Mouse (Mus musculus) limb, embryonic 15.5 days (tissue): ENCODE measurements around the gene Xkrx. TPM values are rescaled to one million over a fixed set of nuclear protein-coding genes. Genes with fewer than 3 reads are reported as not detected.
"Not testable (repeated sequence)": the region's sequence is repeated elsewhere in the genome, so short reads cannot be mapped to it uniquely, and the experiment has no call there.

Source experiments
- ATAC-seq: fragments of 200-750 bp; cut with Nextera tagmentation; 2 replicates; pipeline ENCODE4 v1.8.0; 2017; ENCODE audit warnings: low read depth, moderate TSS enrichment; ENCODE audit not compliant: insufficient number of reproducible peaks, low FRiP score, low TSS enrichment
- H3K27ac ChIP-seq: fragments of 300-500 bp; sonication (generic); 2 replicates; pipeline ENCODE4 v1.5.1; 2015; ENCODE audit warnings: moderate library complexity, mild to moderate bottlenecking, inconsistent platforms
- H3K27me3 ChIP-seq: fragments of 300-500 bp; sonication (generic); 2 replicates; pipeline ENCODE4 v1.6.1; 2015; ENCODE audit warnings: inconsistent platforms
- H3K36me3 ChIP-seq: fragments of 300-500 bp; sonication (generic); 2 replicates; pipeline ENCODE4 v1.6.1; 2015; ENCODE audit warnings: inconsistent platforms
- H3K4me1 ChIP-seq: fragments of 300-500 bp; sonication (generic); 2 replicates; pipeline ENCODE4 v1.6.1; 2015; ENCODE audit warnings: inconsistent platforms
- H3K4me2 ChIP-seq: fragments of 300-500 bp; sonication (generic); 2 replicates; pipeline ENCODE4 v1.6.1; 2015; ENCODE audit warnings: mild to moderate bottlenecking, inconsistent platforms
- H3K4me3 ChIP-seq: fragments of 300-500 bp; sonication (generic); 2 replicates; pipeline ENCODE4 v1.5.1; 2015; ENCODE audit warnings: mild to moderate bottlenecking, inconsistent platforms
- H3K9ac ChIP-seq: fragments of 300-500 bp; sonication (generic); 2 replicates; pipeline ENCODE4 v1.6.1; 2015; ENCODE audit warnings: inconsistent platforms
- H3K9me3 ChIP-seq: fragments of 300-500 bp; sonication (generic); 2 replicates; pipeline ENCODE4 v1.6.1; 2016; ENCODE audit warnings: inconsistent platforms
- WGBS: fragments of 180-500 bp; shearing (Covaris S2); methylation state at CpG from one replicate; pipeline ENCODE4 v1.1.7; 2015; 5-methylcytosine and 5-hydroxymethylcytosine counted together
- polyA plus RNA-seq: library from polyadenylated mRNA; unstranded; fragments of >200 nt; fragmentation: Nextera tagmentation; extraction: Ambion mirVana; gene quantifications from 2 replicates; pipeline ENCODE4 v1.2.1, GENCODE M21; 2015

Xkrx gene
- polyA plus RNA-seq: 3.7 TPM in 2 replicates

DNA sequence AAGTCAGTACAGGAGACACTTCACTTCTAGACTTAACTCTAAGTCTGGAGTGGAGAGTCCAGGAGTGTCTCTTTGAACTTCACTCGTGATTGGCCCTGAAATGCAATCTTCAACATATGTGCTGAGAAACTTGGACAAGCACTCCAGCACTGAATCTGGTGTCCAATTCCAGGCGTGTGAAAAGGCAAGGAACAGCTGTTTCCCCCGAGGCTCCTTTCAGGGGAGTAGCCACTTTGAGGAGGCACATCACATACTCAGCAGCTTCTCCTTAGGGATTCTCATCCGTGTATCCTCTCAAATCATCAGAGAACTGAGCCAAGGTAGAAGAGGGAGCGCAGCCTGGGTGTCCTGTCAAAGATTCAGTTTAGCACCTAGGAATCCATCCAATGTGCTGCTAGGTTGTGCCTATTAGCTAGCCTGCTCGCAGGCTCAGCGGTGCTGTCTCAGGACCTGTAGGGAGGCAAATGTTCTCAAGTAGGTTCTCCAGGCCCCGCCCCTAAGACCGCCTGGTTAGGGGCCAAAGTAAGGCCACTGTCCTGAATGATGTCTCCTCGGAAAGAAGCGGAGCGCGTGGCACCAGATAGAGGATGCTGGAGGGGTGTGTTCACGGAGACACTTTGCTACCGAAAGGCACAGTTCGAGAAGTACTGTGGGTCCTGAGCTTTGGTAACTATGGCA, at the start of gene Xkrx:
TSS of gene Xkrx (minus strand) at position 34 of the 678 bp plus-strand sequence.
- WGBS: 22% methylated on average over 16 of the region's 16 CpGs
- Histone ChIP-seq H3K4me1 (0 out of 2 replicates have a peak, but pooled peaks cover 8% of the 10 kb centered on the region), H3K27me3 (0 out of 2 replicates have a peak, but pooled peaks cover 9% of the 10 kb centered on the region), H3K36me3 (no peaks in the 10 kb centered on the region), H3K27ac (no peak within 1 kb of the TSS), H3K4me3 (peak within 1 kb of the TSS; percentile 22), H3K9ac (no peak within 1 kb of the TSS), H3K4me2 (peak within 1 kb of the TSS; percentile 40), H3K9me3 (no peaks in the 10 kb centered on the region)
- no peak for ATAC-seq

DNA sequence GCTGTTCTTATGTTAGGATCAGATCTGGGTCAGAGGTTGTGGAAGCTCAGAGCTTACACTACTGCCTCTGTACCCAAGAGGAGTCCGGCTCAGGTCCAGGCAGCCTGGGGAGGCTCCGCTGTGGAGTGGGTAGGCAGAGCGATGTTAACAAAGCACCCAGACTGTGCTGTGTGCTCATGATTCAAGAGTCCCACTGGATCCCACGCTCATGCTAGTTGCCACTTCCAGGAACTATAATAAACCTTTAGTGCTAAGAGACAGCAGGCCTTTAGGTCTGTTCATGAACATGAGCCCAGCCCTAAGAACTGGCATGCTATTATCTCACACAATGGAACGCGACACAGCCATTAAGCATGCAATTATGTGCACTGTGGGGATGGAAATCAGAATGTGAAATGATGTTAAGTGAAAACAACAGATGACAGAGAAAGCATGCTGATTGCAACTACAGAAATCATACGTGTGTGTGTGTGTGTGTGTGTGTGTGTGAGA, 49.3 kb upstream of the Xkrx start:
- no peak overlapping the region for H3K4me2 ChIP-seq

DNA sequence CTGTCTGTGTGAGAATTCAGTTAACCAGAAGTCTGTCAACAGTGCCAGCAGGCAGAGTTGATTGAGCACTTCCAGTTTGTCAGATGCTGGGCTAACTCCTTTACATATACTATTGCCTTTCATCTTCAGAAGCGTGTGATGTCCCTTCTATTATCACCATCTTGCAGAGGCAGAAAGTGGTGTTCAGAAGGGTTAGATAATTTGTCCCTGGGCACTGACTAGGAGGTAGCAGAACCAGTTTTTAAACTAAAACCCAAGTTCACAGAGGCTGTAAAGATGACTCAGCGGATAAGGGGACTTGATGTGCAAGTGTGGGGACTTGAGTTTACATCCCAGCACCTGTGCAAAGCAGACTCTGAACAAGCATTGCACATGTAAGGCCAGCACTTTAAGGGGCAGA, 46.6 kb upstream of the Xkrx start:
- H3K36me3 ChIP-seq: no peaks in the 10 kb centered on the region
- no peak overlapping the region for H3K9ac ChIP-seq
- H3K4me3 ChIP-seq: no peak overlapping the region
- H3K4me1 ChIP-seq: no peaks in the 10 kb centered on the region
- no peak for ATAC-seq
- no peaks in the 10 kb centered on the region for H3K9me3 ChIP-seq
- no peak overlapping the region for H3K27ac ChIP-seq
- H3K27me3 ChIP-seq: no peaks in the 10 kb centered on the region
- no peak overlapping the region for H3K4me2 ChIP-seq
- WGBS: 63% methylated on average over 2 of the region's 2 CpGs

More for the DNA sequence above, 49.3 kb upstream of the Xkrx start:
- no peak for ATAC-seq
- Histone ChIP-seq H3K4me3 (no peak overlapping the region), H3K36me3 (no peaks in the 10 kb centered on the region), H3K27ac (no peak overlapping the region), H3K9ac (no peak overlapping the region), H3K4me1 (no peaks in the 10 kb centered on the region), H3K27me3 (no peaks in the 10 kb centered on the region), H3K9me3 (no peaks in the 10 kb centered on the region)
- WGBS: 87% methylated on average over 7 of the region's 7 CpGs

DNA sequence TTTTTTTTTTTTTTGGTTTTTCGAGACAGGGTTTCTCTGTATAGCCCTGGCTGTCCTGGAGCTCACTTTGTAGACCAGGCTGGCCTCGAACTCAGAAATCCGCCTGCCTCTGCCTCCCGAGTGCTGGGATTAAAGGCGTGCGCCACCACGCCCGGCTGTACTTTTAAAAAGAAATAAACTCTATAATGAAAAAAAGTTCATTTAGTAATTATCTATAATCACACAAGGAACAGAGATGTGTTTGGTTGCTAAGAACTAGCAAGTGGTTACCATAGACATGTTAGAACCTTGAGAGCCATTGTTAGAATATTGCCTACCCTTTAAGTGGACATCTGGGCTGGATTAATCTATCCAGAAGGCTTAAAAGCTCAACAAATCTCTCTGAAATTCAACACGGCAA, 25.3 kb upstream of the Xkrx start, which contains the start of gene Arl13a:
TSS of gene Arl13a (plus strand) at position 301 of the 400 bp plus-strand sequence.
- H3K36me3 ChIP-seq, ATAC-seq, H3K27me3 ChIP-seq, H3K9me3 ChIP-seq, H3K4me3 ChIP-seq, H3K4me2 ChIP-seq, H3K27ac ChIP-seq, H3K4me1 ChIP-seq, H3K9ac ChIP-seq: not testable (repeated sequence)
- WGBS: 86% methylated on average over 9 of the region's 9 CpGs

DNA sequence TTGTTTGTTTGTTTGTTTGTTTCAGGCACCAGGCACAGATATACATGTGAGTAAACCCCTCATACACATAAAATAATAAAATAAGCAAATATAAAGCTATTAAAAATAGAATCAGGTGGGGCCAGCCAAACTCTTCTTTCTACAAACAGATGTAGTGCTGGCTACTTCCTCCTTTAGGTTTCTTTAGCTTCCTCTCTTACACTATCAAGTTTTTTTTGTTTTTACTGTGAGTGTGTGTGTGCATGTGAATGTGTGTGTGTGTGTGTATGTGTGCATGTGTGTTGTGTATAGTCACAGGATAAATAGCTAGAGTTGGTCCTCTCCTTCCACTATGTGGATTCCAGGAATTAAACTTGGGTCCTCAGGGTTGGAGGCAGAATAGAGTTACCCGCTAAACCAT, 12.8 kb upstream of the Xkrx start:
- Histone ChIP-seq H3K27me3 (no peaks in the 10 kb centered on the region), H3K36me3 (no peaks in the 10 kb centered on the region), H3K27ac (no peak overlapping the region), H3K4me2 (no peak overlapping the region), H3K4me1 (no peaks in the 10 kb centered on the region), H3K9ac (no peak overlapping the region), H3K4me3 (no peak overlapping the region), H3K9me3 (no peaks in the 10 kb centered on the region)
- 82% methylated on average over 1 of the region's 1 CpGs for WGBS
- no peak for ATAC-seq

DNA sequence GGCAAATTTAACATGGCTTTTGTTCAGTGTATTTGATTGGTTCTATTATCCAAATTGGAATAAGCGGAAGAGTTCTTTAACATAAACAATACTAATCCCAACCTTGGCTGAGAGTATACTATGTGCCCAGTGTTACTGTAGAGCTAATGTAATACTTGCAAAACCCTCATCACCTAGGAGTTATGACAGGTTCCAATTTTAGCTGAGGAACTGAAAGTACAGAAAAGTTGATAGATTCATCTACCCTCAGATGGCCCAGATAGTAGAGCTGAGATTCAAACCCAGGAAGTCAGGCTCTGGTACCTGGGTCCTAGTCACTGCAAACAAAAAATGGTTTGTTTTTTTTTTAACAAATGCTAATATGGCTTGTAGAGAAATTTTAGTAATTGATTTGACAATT, 8.7 kb upstream of the Xkrx start:
- no peak overlapping the region for H3K27ac ChIP-seq
- no peak overlapping the region for H3K9ac ChIP-seq
- H3K4me2 ChIP-seq: no peak overlapping the region
- no peak overlapping the region for H3K4me3 ChIP-seq
- ATAC-seq: no peak
- H3K36me3 ChIP-seq: no peaks in the 10 kb centered on the region
- H3K4me1 ChIP-seq: no peaks in the 10 kb centered on the region
- WGBS: 100% methylated on average over 1 of the region's 1 CpGs
- no peaks in the 10 kb centered on the region for H3K9me3 ChIP-seq
- no peaks in the 10 kb centered on the region for H3K27me3 ChIP-seq

DNA sequence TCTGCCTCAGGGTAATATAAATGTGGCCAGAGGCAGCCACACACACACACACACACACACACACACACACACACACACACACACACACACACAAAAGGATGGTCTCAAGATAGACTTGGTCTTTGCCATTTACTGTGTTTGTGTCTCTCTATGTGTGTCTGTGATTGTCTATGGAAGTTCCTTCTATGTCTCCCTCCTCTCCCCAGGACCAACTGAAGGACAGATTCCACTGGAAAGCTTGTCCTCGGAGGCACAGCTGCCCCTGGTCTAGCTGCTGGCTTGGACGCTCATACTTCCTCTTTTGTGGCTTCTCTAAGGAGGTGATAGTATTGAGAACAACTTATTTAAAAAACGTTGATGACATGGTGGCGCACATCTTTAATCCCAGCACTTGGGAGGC, 1.6 kb upstream of the Xkrx start:
- Histone ChIP-seq H3K4me1 (0 out of 2 replicates have a peak, but pooled peaks cover 8% of the 10 kb centered on the region), H3K9me3 (no peaks in the 10 kb centered on the region), H3K27ac (no peak overlapping the region), H3K4me2 (no peak overlapping the region), H3K27me3 (0 out of 2 replicates have a peak, but pooled peaks cover 9% of the 10 kb centered on the region), H3K36me3 (no peaks in the 10 kb centered on the region), H3K4me3 (no peak overlapping the region), H3K9ac (no peak overlapping the region)
- no peak for ATAC-seq
- 57% methylated on average over 4 of the region's 4 CpGs for WGBS

DNA sequence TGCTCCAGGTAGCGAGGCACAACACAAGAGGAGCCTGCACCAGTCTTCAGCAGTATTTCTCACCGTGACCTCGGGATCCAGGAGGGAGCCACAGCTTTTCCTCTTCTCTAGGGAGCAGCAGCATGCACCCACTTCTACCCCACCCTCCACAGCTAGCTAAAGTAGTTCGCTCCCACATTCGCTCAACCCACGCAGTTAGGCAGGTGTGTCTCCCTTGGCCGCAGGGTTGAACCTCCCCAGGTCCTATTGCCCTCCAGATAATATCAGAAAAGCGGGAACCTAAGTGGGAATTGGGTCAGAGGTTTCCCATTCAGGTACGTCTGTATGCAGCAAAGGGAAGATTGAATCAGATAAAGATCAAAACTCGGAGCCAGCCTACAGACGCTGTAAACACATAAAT, 950 bp upstream of the Xkrx start:
- no peak overlapping the region for H3K9ac ChIP-seq
- H3K27ac ChIP-seq: no peak overlapping the region
- H3K9me3 ChIP-seq: no peaks in the 10 kb centered on the region
- H3K4me1 ChIP-seq: 0 out of 2 replicates have a peak, but pooled peaks cover 8% of the 10 kb centered on the region
- peak overlapping the region; percentile 22 for H3K4me3 ChIP-seq
- 0 out of 2 replicates have a peak, but pooled peaks cover 9% of the 10 kb centered on the region for H3K27me3 ChIP-seq
- WGBS: 22% methylated on average over 11 of the region's 11 CpGs
- no peak for ATAC-seq
- peak overlapping the region; percentile 40 for H3K4me2 ChIP-seq
- no peaks in the 10 kb centered on the region for H3K36me3 ChIP-seq

DNA sequence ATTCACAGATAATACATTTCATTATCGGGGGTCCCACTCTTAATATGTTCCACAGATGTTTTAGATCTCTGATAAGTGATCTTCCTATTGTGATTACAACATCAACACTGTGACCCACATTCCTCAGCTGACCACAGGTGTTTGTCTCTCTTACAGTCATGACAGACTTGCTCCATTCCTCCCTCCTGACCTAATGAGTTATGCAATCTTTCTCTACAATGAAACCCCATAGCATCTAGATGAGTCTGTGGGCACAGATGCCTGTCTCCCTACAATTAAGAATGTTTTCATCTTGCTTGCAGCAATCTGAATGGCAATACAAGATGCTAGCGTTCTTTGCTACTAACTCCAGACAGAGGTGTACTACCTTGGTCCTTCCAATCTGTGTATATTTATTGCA, 1.4 kb downstream of the Xkrx start:
- no peaks in the 10 kb centered on the region for H3K9me3 ChIP-seq
- H3K4me3 ChIP-seq: no peak overlapping the region
- 0 out of 2 replicates have a peak, but pooled peaks cover 8% of the 10 kb centered on the region for H3K4me1 ChIP-seq
- ATAC-seq: no peak
- no peak overlapping the region for H3K9ac ChIP-seq
- no peak overlapping the region for H3K27ac ChIP-seq
- H3K36me3 ChIP-seq: no peaks in the 10 kb centered on the region
- no peak overlapping the region for H3K4me2 ChIP-seq
- H3K27me3 ChIP-seq: 0 out of 2 replicates have a peak, but pooled peaks cover 9% of the 10 kb centered on the region
- WGBS: 87% methylated on average over 2 of the region's 2 CpGs

DNA sequence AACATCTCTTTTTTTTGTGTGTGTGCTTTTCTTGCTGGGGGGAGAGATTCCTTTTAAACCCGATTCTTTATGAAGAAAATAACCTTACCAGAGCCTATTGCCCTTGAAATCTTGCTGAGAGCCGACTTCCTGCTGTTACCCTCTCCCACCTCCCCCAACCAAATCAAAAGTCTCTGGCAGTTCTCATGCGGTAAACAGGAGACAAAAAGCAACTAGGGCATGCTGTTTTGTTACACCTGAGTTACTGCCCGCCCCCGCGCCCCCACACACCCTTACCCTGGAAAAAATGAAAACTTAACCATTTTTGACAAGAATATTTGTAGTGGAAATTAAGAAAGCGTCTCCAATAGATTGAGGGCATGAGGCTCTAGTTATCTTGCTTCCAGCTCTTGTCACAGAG, 3.7 kb downstream of the Xkrx start:
- Histone ChIP-seq H3K27me3 (0 out of 2 replicates have a peak, but pooled peaks cover 9% of the 10 kb centered on the region), H3K9me3 (no peaks in the 10 kb centered on the region), H3K9ac (no peak overlapping the region), H3K4me3 (no peak overlapping the region), H3K4me2 (no peak overlapping the region), H3K27ac (no peak overlapping the region), H3K36me3 (no peaks in the 10 kb centered on the region), H3K4me1 (0 out of 2 replicates have a peak, but pooled peaks cover 8% of the 10 kb centered on the region)
- ATAC-seq: no peak
- WGBS: 42% methylated on average over 7 of the region's 7 CpGs

DNA sequence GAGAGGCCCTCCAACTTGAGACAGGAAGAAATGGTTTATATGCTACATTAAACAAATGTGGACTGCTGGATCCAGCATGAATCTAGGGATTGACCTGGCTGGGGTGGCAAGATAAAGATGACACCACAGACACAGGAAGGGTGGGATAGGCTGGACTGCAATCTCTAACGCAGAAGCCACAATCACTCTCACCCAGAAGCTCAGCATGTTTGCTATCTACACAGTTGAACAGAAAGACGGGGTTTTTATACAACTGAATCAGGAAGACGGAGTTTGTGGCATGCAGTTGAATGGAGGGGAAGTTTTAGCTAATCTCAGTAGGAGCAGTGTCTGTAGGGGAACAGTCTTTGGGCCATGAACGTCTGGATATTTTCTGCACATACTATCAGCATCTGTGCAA, 19.9 kb downstream of the Xkrx start:
- Histone ChIP-seq H3K4me2 (no peak overlapping the region), H3K4me1 (no peaks in the 10 kb centered on the region), H3K36me3 (no peaks in the 10 kb centered on the region), H3K9me3 (no peaks in the 10 kb centered on the region), H3K27me3 (peaks cover 9% of the 10 kb centered on the region; the same call in 1 of the 2 replicates), H3K27ac (no peak overlapping the region), H3K9ac (no peak overlapping the region), H3K4me3 (no peak overlapping the region)
- no peak for ATAC-seq
- WGBS: 83% methylated on average over 4 of the region's 4 CpGs

DNA sequence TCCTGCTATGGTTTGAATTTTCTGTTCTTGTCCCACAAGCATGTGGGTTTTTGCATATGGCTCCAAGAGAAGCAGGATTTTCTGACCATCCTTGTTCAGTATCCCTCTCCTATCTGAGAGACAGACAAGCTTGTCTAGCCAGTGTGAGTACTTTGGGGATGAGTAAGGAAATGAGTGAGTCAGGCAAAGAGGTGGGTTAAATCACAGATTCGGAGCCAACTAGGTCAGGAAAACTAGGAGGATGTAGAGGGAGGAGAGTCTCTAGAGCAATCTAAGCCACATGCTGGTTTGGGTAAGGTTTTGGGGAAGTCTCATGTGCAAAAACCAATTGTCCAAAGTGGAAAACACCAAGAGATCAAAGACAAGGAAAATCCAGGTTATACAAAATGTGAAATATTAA, 20.3 kb downstream of the Xkrx start:
- ATAC-seq: no peak
- Histone ChIP-seq H3K4me1 (no peaks in the 10 kb centered on the region), H3K9ac (no peak overlapping the region), H3K9me3 (no peaks in the 10 kb centered on the region), H3K27ac (no peak overlapping the region), H3K4me2 (no peak overlapping the region), H3K4me3 (no peak overlapping the region), H3K27me3 (peaks cover 9% of the 10 kb centered on the region; the same call in 1 of the 2 replicates), H3K36me3 (no peaks in the 10 kb centered on the region)
- WGBS: 61% methylated on average over 1 of the region's 1 CpGs
